Mouse (Mus musculus) lung, adult 2 months (tissue): Measurements from ENCODE around the gene Nr4a2. TPM values are rescaled to one million over a fixed set of nuclear protein-coding genes. Genes with fewer than 3 reads are reported as not detected.

Source experiments
- DNase-seq: peaks from one replicate; pipeline ENCODE4 v3.0.0; 2022
- H3K4me1 ChIP-seq: fragments of 200-500 bp; 2 replicates; pipeline ENCODE4 v1.6.1; 2011; ENCODE audit warnings: low read length; ENCODE audit not compliant: control insufficient read depth, insufficient read depth
- H3K4me3 ChIP-seq: fragments of 200-500 bp; replicated peaks from 2 replicates; pipeline ENCODE3; 2011; ENCODE audit warnings: low read depth, mild to moderate bottlenecking, control low read depth, low read length; ENCODE audit errors: extremely low read depth
- CTCF ChIP-seq: fragments of 200-500 bp; IDR thresholded peaks from 2 replicates; pipeline ENCODE4 v1.5.1; 2011; ENCODE audit warnings: mild to moderate bottlenecking, low read length, control low read depth; ENCODE audit not compliant: insufficient read depth
- POLR2A ChIP-seq: fragments of 200-500 bp; IDR thresholded peaks from 2 replicates; pipeline ENCODE4 v1.6.1; 2011; ENCODE audit warnings: low read depth, mild to moderate bottlenecking, control low read depth, low read length, borderline replicate concordance; ENCODE audit errors: extremely low read depth
- WGBS: fragments of 180-500 bp; shearing (Covaris S2); methylation state at CpG from one replicate; pipeline ENCODE4 v1.1.7; 2018; 5-methylcytosine and 5-hydroxymethylcytosine counted together
- polyA plus RNA-seq: library from polyadenylated mRNA; depleted of rRNA; stranded (reverse); fragments of >200 nt; gene quantifications from 2 replicates; pipeline ENCODE4 v1.2.3, GENCODE M21; 2012

Nr4a2 gene
- polyA plus RNA-seq, 1 experiment, result 1.9 TPM

DNA sequence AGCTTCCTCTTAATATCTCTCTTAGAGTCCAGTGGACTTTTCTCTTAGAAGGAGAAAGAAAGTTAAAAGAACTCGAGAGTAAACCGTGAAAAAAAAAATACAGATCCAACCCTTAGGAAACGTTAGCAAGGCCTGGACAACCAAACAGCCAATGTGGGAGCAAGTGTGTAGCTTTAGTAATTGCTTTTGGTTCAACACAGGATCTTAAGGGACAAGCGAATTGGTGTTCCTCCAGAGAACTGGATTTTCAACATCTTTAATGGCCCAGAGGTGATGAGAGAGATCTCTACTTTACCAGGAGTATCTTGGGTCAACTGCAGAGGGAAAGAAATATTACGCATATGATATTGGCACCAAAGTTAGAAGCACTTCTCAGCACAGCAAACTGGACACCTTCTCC is 10.4 kb downstream of the Nr4a2 start:
- WGBS, result 70% methylated on average over 5 of the region's 5 CpGs
- Histone ChIP-seq H3K4me1 (peaks cover 2% of the 10 kb centered on the region; the same call in 1 of the 2 replicates), H3K4me3 (peak overlapping the region; percentile 13)
- no peak for TF ChIP-seq POLR2A
- no peak for TF ChIP-seq CTCF
- no peak for DNase-seq

DNA sequence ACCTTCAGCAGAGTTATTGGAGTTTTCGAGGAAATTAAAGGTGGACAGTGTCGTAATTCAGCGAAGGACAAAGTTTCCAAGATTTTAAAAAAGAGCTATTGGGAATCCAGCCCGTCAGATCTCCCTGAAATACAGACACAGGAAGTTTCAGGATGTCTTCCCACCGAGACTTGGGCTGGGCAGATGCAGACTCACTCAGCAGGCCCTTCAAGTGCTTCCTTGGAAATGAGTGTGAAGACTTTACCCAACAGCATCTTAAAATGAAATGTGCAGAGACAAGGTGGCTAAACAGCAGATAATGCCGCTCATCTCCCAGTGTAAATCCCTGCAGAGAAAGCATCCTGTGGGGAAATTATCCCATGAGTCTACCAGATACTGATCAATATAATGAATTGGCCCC is 10.9 kb downstream of the Nr4a2 start:
- WGBS, result 73% methylated on average over 6 of the region's 6 CpGs
- H3K4me3 ChIP-seq, result no peak overlapping the region
- no peak for TF ChIP-seq POLR2A
- TF ChIP-seq CTCF, result no peak
- H3K4me1 ChIP-seq, result peaks cover 2% of the 10 kb centered on the region; the same call in 1 of the 2 replicates
- DNase-seq, result no peak

DNA sequence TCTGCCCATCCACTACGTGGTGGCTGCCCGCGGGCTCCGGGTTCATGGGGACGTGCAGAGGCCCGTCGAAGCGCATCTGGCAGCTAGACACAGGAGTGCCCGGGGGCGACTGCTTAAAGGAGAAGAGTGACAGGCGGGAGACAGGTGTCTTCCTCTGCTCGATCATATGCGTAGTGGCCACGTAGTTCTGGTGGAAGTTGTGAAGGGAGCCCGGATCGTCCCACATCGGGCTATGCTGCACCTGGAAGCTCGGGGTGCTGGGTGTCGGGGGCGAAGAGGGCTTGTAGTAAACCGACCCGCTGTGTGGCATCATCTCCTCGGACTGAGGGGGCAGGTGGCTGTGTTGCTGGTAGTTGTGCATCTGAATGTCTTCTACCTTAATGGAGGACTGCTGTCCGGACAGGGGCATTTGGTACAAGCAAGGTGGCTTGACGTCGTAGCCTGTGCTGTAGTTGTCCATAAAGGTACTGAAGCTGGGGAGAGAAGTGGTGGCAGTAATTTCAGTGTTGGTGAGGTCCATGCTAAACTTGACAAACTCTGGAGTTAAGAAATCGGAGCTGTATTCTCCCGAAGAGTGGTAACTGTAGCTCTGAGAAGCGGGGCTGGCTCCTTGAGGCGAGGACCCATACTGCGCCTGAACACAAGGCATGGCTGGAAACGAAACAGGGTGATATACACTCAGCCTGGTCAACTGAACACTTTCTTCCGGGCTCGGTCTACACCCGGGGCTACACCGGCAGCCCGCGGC is 11.8 kb downstream of the Nr4a2 start:
- Histone ChIP-seq H3K4me3 (no peak overlapping the region), H3K4me1 (peaks cover 2% of the 10 kb centered on the region; the same call in 1 of the 2 replicates)
- 39% methylated on average over 38 of the region's 38 CpGs for WGBS
- TF ChIP-seq CTCF, result no peak
- no peak for TF ChIP-seq POLR2A
- no peak for DNase-seq

DNA sequence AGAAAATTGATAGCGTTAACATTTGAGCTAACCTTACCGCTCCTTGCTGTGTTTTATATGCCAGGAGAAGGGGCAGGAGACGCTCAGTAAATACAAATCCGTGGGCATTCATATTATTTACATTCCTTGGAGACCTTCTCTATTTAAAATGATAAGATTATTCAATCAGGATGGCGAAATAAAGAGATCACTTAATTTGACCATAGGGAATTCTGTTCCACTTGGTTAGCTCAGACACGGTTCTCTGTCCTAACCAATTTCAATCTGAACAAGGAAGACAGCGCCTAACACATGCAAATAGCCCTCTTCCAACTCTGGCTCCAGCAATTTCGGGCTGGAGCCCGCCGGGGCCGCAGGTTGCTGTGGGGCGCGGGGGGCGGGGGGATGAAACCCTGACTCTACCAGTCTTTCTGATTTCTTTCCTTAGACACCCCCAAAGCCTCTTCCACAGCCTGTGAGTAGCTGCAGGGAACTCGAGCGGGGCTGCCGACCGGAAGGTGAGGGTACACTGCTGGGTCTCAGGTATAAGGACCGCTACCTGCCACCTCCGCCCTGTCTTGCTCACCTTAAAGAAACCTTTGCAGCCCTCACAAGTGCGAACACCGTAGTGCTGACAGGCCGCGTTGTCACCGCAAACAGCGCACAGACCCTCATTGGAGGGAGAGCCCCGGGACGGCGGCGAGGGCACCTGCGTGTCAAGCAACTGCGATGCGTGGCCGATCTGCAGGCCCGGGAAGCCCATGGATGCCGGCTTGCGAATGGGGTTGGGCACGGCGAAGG is 12.6 kb downstream of the Nr4a2 start:
- TF ChIP-seq POLR2A (no peak), CTCF (no peak)
- H3K4me3 ChIP-seq, result no peak overlapping the region
- H3K4me1 ChIP-seq, result peaks cover 2% of the 10 kb centered on the region; the same call in 1 of the 2 replicates
- WGBS, result 41% methylated on average over 39 of the region's 39 CpGs
- no peak for DNase-seq

DNA sequence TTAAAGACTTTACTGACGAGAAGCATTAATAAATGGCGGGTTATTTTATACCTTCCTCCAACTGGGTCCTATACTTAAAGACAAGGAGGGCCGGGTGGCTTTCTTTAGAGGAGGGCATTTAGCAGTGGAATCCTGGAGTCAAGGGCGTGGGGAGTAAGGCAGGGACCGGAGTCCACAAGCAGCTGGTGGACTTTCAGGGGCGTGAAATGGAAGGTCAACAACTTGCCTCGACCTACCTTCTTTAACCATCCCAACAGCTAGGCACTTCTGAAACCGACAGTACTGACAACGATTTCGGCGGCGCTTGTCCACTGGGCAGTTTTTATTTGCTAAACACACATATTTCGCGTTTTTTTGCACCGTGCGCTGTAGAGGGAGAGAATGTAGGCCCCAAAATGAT is 13.4 kb downstream of the Nr4a2 start:
- TF ChIP-seq CTCF (no peak), POLR2A (no peak)
- Histone ChIP-seq H3K4me1 (no peaks in the 10 kb centered on the region; the same call in 1 of the 2 replicates), H3K4me3 (no peak overlapping the region)
- DNase-seq, result no peak
- 71% methylated on average over 16 of the region's 16 CpGs for WGBS

DNA sequence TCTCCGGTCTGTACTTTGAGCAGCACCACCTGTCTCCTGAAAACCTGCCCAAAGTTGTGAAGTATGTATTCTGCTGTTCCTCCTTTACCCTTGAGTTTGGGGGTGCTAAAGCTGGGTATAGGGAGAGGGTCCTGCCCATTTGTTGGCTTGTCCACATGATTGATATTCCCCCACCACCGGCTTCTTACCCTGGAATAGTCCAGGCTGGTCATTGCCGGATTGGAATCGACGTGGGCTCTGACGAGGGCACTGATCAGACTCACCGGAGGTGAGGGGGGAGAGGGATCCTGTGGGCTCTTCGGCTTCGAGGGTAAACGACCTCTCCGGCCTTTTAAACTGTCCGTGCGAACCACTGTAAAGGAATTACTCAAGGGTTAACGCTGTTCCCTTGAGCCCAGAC is 13.9 kb downstream of the Nr4a2 start:
- no peaks in the 10 kb centered on the region for H3K4me1 ChIP-seq
- TF ChIP-seq CTCF (no peak), POLR2A (no peak)
- DNase-seq, result no peak
- no peak overlapping the region for H3K4me3 ChIP-seq
- WGBS, result 56% methylated on average over 14 of the region's 14 CpGs

DNA sequence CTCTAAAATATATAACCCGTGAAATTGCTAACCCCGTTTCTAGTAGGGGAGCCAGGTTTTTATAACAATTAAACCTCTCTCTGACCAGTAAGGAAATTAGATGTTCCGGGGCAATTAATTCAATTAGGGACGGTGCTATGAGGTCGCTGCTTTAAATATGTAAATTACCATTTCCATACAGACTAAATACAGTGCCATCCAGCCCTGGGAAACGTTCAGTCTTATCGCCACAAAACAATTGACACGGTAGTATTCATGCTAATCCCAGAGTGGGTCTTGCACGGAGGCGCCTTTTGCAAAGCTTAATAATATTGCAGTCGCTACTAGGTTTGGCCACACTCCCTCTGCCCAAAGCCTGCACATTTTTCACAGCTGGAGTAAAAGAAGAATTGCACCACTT is 14.5 kb downstream of the Nr4a2 start:
- WGBS, result 57% methylated on average over 11 of the region's 11 CpGs

DNA sequence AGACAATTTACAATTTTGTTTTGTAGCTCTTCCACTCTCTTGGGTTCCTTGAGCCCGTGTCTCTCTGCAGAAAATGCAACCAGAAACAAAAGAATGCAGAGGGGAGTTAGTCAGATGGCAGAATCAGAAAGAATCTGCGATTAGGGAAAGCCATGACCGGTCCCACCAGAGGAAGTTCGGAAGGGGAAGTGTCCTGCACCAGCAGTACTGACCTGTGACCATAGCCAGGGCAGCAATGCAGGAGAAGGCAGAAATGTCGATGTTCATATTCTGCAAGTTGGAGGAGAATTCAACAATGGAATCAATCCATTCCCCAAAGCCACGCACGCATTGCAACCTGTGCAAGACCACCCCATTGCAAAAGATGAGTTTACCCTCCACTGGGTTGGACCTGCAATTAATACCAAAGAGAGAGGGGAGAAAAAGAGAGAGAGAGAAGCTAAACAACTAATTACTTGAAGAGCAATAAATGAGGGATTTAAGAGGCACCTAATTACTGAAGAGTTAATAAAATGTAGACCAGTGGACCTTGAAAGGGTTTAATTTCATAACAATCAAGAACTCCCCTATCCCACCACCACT is 15.4 kb downstream of the Nr4a2 start:
- no peak for DNase-seq
- no peak overlapping the region for H3K4me3 ChIP-seq
- TF ChIP-seq CTCF, result no peak
- TF ChIP-seq POLR2A, result no peak

More for the DNA sequence above, 14.5 kb downstream of the Nr4a2 start:
- no peak for TF ChIP-seq POLR2A
- no peak for TF ChIP-seq CTCF
- Histone ChIP-seq H3K4me1 (no peaks in the 10 kb centered on the region), H3K4me3 (no peak overlapping the region)
- no peak for DNase-seq

DNA sequence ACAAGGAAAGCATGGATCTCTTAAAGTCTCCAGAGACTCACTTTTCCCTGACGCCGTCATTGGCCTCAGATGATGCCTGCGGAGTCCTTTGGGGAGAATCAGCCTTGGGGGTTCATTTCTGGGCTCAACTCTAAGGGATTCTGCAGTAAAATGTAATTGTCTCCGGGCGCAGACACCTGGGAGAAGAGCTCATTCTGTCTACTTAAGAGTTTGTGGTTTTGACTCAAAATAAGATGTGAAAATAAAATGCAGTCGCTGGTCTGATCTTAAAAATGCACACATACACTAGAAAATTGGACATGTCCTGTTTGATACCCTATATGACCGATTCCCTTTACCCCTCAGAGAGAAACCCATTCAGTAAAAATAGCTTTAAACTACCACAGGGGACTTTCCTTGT is 18.4 kb downstream of the Nr4a2 start:
- H3K4me1 ChIP-seq, result peaks cover 5% of the 10 kb centered on the region; the same call in 1 of the 2 replicates
- no peak overlapping the region for H3K4me3 ChIP-seq
- DNase-seq, result no peak
- no peak for TF ChIP-seq CTCF
- TF ChIP-seq POLR2A, result no peak
- WGBS, result 47% methylated on average over 7 of the region's 7 CpGs

More for the DNA sequence above, 15.4 kb downstream of the Nr4a2 start:
- H3K4me1 ChIP-seq, result no peaks in the 10 kb centered on the region
- 68% methylated on average over 7 of the region's 7 CpGs for WGBS
